Mouse (Mus musculus) lung, adult 2 months (tissue): ENCODE data around the gene Ccdc63.

Experiments used
- CTCF ChIP-seq: fragments of 200-500 bp; IDR thresholded peaks from 2 replicates; pipeline ENCODE4 v1.5.1; 2011; ENCODE audit warnings: mild to moderate bottlenecking, low read length, control low read depth; ENCODE audit not compliant: insufficient read depth
- POLR2A ChIP-seq: fragments of 200-500 bp; IDR thresholded peaks from 2 replicates; pipeline ENCODE4 v1.6.1; 2011; ENCODE audit warnings: low read depth, mild to moderate bottlenecking, control low read depth, low read length, borderline replicate concordance; ENCODE audit errors: extremely low read depth

- TF ChIP-seq POLR2A (no peak), CTCF (no peak)
Measured at GRCm38 (mm10) chr5:122156486-122156885, 15.9 kb upstream of the Ccdc63 start.
